Mouse (Mus musculus) T-helper 2 cell (primary cell): ENCODE results near the gene Mtif3.
"Not testable (repeated sequence)": the region's sequence is repeated elsewhere in the genome, so short reads cannot be mapped to it uniquely, and the experiment has no call there.

Experiments used
- in situ Hi-C: fragments of 300-600 bp; cut with MboI, MseI; formaldehyde crosslinking; loops from one replicate; pipeline ENCODE4 v1.15.1; 2025; ENCODE audit warnings: high pct_unique_total_duplicates

Gene Mtif3

GRCm38 (mm10) chr5:146955651-146956050 lies 7.9 kb downstream of the Mtif3 start:
- in situ Hi-C loops: no loop called here

- in situ Hi-C loops: no loop called here
Measured at GRCm38 (mm10) chr5:146954576-146954975, 9.0 kb downstream of the Mtif3 start.

GRCm38 (mm10) chr5:146948508-146949088 lies 15.0 kb downstream of the Mtif3 start, which contains the start of gene Gtf3a:
Gene Gtf3a, plus strand, starts transcription at chr5:146948657.
- in situ Hi-C loops: no loop called here

GRCm38 (mm10) chr5:146948041-146948507 lies 15.5 kb downstream of the Mtif3 start:
- in situ Hi-C loops: no loop called here

- in situ Hi-C loops: no loop called here
Measured at GRCm38 (mm10) chr5:146947497-146947896, 16.1 kb downstream of the Mtif3 start.

- in situ Hi-C loops: no loop called here
Measured at GRCm38 (mm10) chr5:146946682-146947081, 16.9 kb downstream of the Mtif3 start.

GRCm38 (mm10) chr5:146944568-146944967 lies 19.0 kb downstream of the Mtif3 start:
- in situ Hi-C loops: no loop called here

- in situ Hi-C loops: no loop called here
Measured at GRCm38 (mm10) chr5:146942965-146943364, 20.6 kb downstream of the Mtif3 start.

- in situ Hi-C loops: not testable (repeated sequence)
Measured at GRCm38 (mm10) chr5:146941939-146942338, 21.7 kb downstream of the Mtif3 start.

GRCm38 (mm10) chr5:146940219-146940618 lies 23.4 kb downstream of the Mtif3 start:
- in situ Hi-C loops: no loop called here

GRCm38 (mm10) chr5:146939109-146939796 lies 24.3 kb downstream of the Mtif3 start:
- in situ Hi-C loops: loop anchor here (5.0 kb wide), 1 partner anchor 383 kb away; the partner anchor contains the start of gene Urad

GRCm38 (mm10) chr5:146937541-146938503 lies 25.8 kb downstream of the Mtif3 start:
- in situ Hi-C loops: loop anchor here (5.0 kb wide), 1 partner anchor 384 kb away; the partner anchor contains the start of gene Urad

- in situ Hi-C loops: loop anchor here (5.0 kb wide), 1 partner anchor 294 kb away; no protein-coding TSS in a partner anchor
Measured at GRCm38 (mm10) chr5:146933466-146933865, 30.1 kb downstream of the Mtif3 start.

GRCm38 (mm10) chr5:146931904-146932553 lies 31.6 kb downstream of the Mtif3 start:
- in situ Hi-C loops: loop anchor here (5.0 kb wide), 1 partner anchor 295 kb away; no protein-coding TSS in a partner anchor

GRCm38 (mm10) chr5:146931422-146931821 lies 32.2 kb downstream of the Mtif3 start:
- in situ Hi-C loops: loop anchor here (5.0 kb wide), 1 partner anchor 296 kb away; no protein-coding TSS in a partner anchor

GRCm38 (mm10) chr5:146926673-146927072 lies 36.9 kb downstream of the Mtif3 start:
- in situ Hi-C loops: no loop called here

GRCm38 (mm10) chr5:146923547-146923946 lies 40.1 kb downstream of the Mtif3 start:
- in situ Hi-C loops: no loop called here

- in situ Hi-C loops: no loop called here
Measured at GRCm38 (mm10) chr5:146921224-146921623, 42.4 kb downstream of the Mtif3 start.

GRCm38 (mm10) chr5:146920314-146921161 lies 43.1 kb downstream of the Mtif3 start:
- in situ Hi-C loops: no loop called here

GRCm38 (mm10) chr5:146919874-146920273 lies 43.7 kb downstream of the Mtif3 start:
- in situ Hi-C loops: loop anchor here (10.0 kb wide), 1 partner anchor 405 kb away; the partner anchor contains the start of gene Urad
